Mouse (Mus musculus) gastrocnemius, postnatal 14 days (tissue): ENCODE data around the gene Il2ra. TPM values are rescaled to one million over a fixed set of nuclear protein-coding genes. Genes with fewer than 3 reads are reported as not detected.
A peak's percentile ranks its signal among the peaks of the same experiment; 100 is the strongest.
"Not testable (repeated sequence)": the region's sequence is repeated elsewhere in the genome, so short reads cannot be mapped to it uniquely, and the experiment has no call there.

Experiments
- DNase-seq: peaks from one replicate; pipeline ENCODE4 v3.0.0; 2021; ENCODE audit warnings: mixed read lengths
- intact Hi-C: fragments of 180-260 bp; cut with DNase I; formaldehyde crosslinking; loops from one replicate; pipeline ENCODE4 v1.15.1; 2025; ENCODE audit warnings: low total_unique reads
- total RNA-seq, 2 experiments: library from RNA; stranded (reverse); gene quantifications; 2 replicates each; pipeline ENCODE4 v1.2.3; 2021

The Il2ra gene
- total RNA-seq, 2 experiments from 2014 or later: 0.16 to 0.42 TPM

DNA sequence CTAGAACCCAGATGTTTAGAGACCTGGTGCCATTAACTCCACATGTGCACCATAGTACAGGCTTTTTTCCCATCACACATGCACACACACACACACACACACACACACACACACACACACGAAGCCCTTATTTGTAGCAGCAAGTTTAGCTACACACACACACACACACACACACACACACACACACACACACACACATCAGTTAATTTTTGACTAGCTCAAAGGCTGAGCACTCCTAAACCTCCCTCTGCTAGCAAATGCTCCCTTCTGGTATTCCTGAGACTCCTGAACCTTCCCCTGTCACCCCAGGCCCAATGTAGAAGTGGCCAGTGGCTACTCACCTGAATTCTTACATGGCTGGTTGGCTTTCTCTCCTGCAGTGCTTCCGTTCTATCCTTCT, 51.5 kb downstream of the Il2ra start:
- intact Hi-C loops: no loop called here

DNA sequence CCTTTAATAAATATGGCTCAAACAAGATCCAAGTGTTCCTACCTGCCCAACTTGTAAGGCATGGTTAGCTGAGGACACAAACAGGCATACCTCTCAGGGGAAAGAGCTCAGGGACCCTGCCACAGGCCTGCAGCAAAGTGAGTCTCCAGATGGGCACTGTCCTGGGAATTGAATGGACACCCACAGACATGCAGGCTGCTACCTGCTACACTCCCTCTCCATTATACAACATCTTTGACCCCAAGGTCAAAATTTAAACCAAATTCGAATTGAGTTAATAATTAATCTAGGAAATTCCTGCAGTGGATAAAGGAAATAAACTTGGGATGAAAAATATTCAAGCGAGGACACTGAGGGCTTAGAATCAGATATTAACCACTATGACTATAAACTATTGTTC, 53.3 kb downstream of the Il2ra start:
- no peak for DNase-seq
- intact Hi-C loops: no loop called here

More for the DNA sequence above, 51.5 kb downstream of the Il2ra start:
- DNase-seq: no peak

DNA sequence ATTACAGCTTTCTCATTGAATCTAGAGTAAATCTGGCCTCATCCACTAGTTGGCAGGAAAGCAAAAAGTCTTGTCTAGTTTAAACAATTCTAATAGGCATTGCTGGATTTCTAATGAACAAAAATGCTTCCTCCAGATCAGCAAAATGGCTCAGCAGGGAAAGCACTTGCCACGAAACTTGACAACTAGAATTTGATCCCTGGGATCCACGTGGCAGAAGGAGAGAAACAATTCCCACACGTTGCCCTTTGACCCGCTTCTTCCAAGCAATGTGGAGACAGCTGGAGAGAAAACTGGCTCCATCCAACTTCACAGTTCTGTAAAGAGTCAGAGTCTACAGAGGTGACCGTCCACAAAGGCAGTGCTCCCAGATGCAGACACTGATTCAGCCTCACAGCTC, 56.4 kb downstream of the Il2ra start:
- DNase-seq: no peak
- intact Hi-C loops: no loop called here

DNA sequence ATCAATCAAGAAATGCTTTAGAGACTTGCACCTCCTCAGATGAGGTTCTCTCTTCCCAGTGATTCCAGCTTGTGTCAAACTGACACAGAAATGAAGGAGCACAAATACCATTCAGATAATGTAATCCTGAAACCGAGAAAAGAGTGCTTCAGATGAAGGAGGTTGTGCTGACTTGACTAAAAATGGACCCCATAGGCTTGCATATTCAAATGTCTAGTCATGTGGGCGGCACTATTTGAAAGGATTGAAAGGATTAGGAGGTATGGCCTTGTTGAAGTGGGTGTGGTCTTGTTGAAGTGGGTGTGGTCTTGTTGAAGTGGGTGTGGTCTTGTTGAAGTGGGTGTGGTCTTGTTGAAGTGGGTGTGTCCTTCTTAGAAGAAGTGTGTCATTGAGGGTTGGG, 57.3 kb downstream of the Il2ra start:
- intact Hi-C loops: no loop called here
- no peak for DNase-seq

DNA sequence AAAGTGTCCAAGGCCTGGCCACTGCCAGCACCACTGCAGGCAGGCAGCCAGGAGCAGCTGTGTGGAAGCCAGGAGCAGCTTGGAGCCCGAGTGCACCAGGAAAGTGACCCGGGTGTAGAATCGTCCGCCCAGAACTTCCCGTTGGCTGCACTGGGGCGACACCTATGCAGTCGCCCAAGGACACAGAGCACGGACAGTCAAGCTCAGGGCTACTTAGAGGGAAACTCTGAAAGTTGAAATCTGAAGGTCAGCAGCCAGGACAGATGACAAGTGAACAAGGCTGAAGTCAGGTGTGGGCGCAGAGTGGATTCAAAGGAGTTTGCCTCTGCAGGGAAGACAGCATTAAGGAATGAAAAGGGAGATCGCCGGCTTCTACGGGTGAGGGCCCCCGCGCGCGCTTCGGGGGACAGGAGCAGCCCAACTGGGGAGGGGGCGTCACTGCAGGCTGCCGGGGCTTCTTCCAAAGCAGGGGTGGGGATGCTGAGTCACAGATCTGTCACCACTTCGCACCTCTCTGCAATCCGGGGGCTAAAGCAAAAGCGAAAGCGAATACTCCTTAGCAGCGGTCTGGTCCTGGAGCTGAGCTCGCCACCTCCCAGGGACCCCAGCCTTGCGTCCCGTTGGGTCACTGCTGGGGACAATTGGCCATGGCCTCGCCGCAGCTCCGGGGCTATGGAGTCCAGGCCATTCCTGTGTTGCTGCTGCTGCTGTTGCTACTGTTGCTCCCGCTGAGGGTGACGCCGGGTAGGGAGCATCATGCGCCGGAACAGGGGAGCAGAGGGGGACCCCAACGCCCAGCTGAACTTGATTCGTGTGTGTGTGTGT, 62.8 kb downstream of the Il2ra start, which contains the start of gene Il15ra:
Gene Il15ra (plus strand): TSS at position 90 of the 825 bp plus-strand sequence.
- peak; percentile 89 for DNase-seq
- intact Hi-C loops: no loop called here

DNA sequence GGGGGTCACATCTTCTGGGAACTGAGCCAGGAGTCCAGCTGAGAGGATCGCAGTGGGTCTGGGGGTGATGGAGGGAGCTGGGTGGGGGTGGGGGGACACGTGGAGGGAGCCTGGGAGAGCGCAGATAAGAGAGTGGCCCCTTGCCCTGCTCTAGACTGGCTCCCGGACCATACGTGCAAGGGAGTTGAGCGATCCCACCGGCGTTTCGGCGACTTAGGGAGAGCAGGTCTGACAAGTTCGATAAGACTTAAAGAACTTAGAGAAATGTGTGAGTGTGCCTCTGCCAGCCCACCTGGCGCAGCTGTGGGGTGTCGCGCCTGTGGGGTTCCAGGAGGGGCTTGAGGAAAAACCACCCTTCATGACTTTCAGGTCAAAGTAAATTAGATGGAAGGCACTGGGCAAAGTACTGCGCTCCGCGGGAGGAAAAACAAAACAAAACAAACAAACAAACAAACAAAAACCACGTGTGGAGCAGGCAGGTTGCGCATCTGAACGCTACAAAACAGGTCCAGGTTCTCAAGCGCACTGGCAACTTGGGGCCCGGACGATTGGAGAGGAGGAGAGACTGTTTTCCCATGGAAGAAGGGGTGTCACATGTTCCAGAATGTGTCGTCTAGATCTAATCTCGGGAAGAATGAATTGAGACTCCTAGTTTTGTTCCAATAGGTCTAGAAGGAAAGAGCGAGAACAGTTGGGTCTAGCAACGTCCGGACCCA, 63.6 kb downstream of the Il2ra start:
- DNase-seq: no peak
- intact Hi-C loops: no loop called here

DNA sequence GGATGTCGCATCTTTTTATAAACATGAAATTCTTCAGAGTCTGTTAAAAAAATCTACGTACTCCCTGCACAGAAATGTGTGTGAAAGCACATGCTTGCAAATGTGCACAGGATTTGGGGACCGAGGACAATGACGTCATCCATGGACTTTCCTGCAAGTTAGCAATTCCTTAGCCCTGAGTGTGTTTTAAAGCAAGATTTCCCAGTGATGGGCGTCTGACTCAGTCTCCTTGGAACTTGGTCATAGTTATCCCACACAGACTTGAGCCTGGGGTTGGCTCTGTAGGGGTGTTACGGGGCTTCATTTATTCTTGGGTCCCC, 64.1 kb downstream of the Il2ra start:
- no peak for DNase-seq
- intact Hi-C loops: no loop called here

DNA sequence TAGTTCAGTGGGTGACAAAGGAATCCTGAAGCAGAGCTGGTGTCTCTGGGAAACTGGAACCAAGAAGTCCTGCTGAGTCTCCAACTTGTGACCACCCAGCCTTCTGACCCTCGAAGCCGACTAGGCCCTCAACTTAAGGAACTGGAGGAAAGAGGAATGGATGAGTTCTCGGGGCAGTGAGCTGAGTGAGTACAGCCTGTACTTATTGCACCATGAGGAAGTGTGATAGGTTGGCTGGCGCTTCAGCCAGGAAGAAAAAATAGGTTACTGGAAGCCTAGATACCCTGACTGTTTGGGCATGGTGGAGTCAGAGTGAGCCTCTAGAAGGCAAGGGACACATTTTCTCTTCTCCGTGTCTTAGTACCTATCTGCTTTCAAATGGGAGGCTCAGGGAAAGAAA, 65.9 kb downstream of the Il2ra start:
- intact Hi-C loops: no loop called here
- DNase-seq: no peak

DNA sequence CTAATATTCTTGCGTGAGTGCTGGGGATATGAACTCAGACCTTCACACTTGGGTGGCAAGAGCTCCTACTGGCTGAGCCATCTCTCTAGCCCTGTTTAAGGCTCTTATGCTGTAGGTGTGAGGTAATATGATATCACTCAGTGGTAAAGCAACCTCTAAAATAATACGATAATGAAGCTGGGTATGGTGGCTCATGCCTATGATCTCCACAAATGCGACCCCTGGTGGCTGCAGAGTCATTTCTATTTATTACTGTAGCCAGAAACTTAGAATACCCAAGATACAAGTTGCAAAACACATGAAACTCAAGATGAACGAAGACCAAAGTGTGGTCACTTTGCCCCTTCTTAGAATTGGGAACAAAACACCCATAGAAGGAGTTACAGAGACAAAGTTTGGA, 67.5 kb downstream of the Il2ra start:
- intact Hi-C loops: not testable (repeated sequence)
- peak; percentile 6 for DNase-seq

DNA sequence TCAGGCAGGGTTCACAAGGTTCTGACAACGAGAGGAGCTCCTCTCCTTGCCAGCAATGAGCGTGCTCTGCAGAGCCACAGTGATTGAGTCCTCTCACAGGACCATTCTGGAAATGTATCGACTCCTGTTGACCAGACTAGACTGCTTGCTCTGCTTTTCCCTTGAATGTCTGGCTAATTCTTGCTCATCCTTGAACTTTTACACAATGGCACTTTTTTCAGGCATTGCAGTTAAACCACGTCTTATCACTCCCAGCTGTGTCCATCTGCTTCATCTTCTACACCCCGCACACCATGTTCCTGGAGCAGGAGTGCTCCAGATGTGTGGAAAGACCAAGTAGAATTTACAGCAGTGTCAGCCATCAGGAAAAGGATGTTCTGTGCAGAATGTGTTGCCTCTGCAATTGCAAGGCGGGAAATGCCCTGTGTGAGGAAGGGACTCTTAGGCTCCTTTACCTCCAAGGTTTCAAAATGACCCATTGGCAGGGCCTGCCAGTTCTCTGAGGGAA, 69.9 kb downstream of the Il2ra start:
- DNase-seq: no peak

DNA sequence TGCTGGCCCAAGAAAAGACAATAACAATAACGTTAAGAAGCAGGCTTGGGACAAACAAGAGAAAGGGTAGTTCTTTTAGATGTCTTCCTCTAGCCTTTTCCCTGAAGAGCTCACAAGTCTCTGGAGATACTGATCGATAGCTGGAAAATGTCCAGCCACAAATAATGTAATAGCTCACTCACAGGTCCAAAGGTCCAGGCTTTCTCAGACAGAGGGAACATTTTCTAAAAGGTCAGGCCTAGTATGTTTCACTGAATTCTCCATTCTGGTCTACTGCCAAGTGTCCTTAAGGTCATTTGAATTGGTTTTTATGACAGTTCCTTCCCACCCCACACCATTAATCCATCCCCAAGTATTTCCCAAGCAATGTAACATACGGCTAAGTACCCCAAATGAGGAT, 70.4 kb downstream of the Il2ra start:
- intact Hi-C loops: no loop called here
- no peak for DNase-seq

More for the DNA sequence above, 69.9 kb downstream of the Il2ra start:
- intact Hi-C loops: no loop called here

DNA sequence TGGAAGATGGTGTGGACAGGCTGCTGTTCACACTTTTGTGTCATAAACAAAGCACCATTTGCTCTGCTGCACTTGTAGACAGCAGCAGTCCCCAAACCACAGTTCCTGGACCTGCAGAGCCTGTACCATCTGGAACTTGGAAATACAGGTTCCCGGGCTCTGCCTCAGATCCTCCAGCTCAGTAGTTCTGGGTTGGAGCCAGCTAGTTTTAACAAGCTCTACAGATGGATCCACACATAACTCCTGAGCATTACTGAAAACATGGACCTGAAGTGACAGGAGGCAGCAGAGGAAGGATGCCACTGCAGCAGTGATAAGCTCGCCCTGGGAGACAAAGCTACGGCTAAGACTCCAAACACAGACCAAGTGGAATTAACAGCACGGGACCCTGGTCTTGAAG, 71.9 kb downstream of the Il2ra start:
- intact Hi-C loops: no loop called here
- no peak for DNase-seq

DNA sequence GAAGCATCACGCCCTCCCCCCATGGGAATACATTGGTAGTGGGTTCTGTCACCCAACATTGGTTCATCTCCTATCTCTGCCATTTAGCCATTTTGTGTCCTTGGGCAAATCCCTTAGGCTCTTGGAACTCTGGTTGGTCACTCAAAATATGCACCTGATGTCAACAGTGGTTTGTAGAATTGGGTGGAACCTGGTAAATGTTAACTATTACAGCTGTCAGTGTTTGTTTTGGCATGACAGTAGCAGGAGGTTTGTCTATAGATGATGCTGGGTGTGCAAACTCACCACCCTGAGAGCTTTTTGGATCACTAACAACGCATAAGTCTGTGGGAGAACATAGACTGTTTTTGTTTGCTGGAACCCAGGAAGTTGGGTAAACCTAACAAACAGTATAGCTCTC, 76.0 kb downstream of the Il2ra start:
- intact Hi-C loops: no loop called here
- DNase-seq: no peak

DNA sequence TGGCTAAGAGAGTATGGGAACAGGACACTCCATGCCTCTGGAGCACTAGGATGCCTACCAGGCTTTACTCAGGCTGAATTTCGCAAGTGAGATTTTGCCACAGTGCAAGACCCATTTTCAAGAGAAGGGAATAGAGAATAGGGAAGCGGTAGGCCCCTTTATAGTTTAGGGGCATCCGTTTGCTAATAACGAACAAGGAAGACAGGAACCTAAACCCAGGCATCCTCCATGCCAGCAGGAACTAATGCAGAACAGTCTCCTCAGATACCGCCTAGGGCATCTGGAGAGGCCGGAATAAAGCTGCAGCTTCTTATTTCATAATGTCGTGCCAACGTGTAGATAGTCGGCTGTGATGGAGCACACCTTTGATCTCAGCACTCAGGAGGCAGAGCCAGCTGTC, 80.0 kb downstream of the Il2ra start:
- no peak for DNase-seq
- intact Hi-C loops: no loop called here

DNA sequence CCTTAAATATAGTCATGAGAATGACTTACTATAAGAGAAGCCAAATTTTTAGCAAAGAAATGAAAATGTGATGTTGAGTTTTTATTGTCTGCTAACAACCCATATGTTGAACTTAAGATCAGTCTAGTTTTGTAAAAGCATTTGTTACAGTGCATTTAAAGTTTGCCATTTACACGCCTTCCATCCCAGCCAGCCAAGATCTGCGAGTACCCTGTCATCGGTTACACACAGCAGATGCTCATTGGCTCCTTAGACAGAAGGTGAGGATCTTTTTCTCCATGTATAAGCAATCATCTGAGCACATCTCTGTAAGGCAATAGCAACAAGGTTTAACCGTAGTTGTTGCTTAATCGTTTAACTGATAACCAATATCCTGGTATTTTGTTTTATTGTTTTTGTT, 85.0 kb downstream of the Il2ra start:
- intact Hi-C loops: no loop called here

DNA sequence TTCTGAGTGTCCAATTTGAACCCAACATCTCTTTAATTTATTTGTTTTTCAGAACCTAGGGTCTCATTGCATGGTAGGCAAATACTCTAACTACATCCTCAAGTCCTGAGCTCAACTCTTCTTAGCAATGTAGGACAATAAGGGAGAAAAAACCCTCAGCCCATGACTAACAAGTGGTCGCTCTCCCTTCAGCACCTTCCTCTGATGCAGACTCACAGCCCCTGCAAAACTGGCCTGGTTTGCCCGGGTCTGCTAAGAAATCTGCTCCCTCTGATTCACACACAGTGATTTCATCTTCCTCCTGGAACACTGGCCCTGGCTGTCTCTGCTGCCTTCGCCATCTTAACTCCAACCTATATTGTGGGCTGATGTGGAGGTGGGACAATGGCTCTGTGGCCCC, 86.5 kb downstream of the Il2ra start:
- DNase-seq: no peak
- intact Hi-C loops: no loop called here

More for the DNA sequence above, 85.0 kb downstream of the Il2ra start:
- no peak for DNase-seq

DNA sequence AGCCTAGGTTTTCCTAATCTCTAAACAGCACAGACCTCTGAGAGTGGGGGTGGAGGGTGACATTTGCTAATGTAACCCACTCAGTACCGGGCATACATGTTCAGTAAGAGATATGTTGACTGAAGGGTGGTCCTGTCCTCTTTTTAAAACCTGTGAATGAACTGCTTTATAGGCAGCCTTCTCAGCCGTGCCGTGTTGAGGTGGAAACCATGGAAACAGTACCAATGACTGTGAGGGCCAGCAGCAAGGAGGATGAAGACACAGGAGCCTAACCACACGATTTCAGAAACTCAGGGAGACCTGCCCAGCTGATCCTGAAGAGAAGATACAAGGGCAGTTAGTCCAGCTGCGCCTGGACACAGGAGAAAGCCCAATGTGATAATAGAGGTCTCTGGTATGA, 90.4 kb downstream of the Il2ra start:
- intact Hi-C loops: no loop called here
- no peak for DNase-seq

DNA sequence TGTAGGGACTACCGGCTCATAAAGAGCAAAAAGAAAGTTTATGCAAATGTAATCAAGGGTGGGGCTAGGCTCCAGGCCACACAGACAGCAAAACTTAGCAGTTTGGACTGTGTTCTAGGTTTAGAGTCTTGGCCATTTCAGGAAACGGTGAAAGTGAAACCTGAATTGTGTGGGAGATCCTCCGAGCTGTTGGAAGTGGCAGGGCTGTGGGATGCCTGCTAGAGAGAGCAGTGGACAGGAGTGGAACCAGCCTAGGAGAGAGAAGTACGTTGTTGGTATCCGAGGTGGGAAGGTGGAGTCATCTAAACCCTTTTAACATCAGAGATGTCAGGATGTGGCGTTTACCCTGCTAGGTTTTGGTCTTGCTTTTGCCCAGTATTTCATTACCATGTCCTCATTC, 93.2 kb downstream of the Il2ra start:
- intact Hi-C loops: no loop called here
- no peak for DNase-seq

DNA sequence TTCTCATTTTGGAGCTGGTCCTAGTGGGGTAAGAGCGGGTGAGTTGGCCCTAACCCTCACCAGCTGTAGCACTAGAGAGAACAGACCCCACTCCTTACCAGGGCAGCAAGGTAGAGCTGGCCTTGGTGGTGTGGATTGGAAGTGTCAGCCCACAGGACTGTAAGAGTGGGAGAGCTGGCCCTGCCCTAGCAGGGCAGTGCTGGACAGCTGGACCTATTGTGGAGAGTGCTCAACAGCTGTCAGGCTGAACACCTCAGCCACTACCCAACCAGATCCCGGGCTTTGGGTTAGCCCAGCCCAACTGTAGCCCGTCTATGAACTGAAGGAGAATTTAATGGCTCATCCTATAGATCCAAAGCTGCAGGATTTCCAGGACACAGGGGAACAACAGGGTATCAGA, 96.2 kb downstream of the Il2ra start:
- DNase-seq: no peak
- intact Hi-C loops: no loop called here

DNA sequence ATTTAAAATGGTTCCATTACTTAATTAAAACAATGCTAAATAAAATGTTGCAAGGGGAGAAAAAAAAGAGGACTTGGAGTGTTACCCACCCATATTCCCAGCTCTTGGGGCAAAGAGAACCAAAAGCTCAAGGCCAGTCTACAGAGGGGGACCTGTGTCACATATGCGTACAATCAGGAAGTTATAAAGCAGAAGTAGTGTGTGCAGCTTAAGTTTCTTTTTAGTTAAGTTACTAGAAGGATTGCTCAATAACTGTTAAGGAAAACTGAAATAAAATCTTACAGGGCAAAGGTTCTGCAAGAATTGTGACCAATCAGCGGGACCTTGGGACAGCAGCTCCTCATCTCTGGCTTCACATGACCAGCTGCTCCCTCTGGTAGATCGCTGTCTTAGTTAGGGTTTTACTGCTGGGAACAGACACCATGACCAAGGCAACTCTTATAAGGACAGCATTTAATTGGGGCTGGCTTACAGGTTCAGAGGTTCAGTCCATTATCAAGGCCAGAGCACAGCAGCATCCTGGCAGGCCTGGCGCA, 97.0 kb downstream of the Il2ra start:
- DNase-seq: no peak
- intact Hi-C loops: no loop called here
